Mouse (Mus musculus) erythroblast, adult 5-6 weeks (primary cell): ENCODE data around the gene Rdh1. TPM values are rescaled to one million over a fixed set of nuclear protein-coding genes. Genes with fewer than 3 reads are reported as not detected.
"Not testable (repeated sequence)": the region's sequence is repeated elsewhere in the genome, so short reads cannot be mapped to it uniquely, and the experiment has no call there.

Experiments
- ATAC-seq: replicated peaks from 2 replicates; pipeline ENCODE4 v1.8.0; 2016; ENCODE audit warnings: moderate number of reproducible peaks, mild to moderate bottlenecking, moderate TSS enrichment, inconsistent platforms; ENCODE audit not compliant: poor library complexity, low FRiP score, severe bottlenecking
- total RNA-seq, 2 experiments: library from RNA; stranded (forward) in 1 of 2; stranded (reverse) in 1 of 2; fragments of 150-400 nt in 1 of 2; fragments of 200-764, 138-1000 nt in 1 of 2; gene quantifications; 2 replicates each; pipeline versions ENCODE4 v1.2.3 to v1.2.4; 2015 to 2017; ENCODE audit warnings: low replicate concordance in 2 of 2

Gene Rdh1
- total RNA-seq, 2 experiments from 2014 or later: not detected

DNA sequence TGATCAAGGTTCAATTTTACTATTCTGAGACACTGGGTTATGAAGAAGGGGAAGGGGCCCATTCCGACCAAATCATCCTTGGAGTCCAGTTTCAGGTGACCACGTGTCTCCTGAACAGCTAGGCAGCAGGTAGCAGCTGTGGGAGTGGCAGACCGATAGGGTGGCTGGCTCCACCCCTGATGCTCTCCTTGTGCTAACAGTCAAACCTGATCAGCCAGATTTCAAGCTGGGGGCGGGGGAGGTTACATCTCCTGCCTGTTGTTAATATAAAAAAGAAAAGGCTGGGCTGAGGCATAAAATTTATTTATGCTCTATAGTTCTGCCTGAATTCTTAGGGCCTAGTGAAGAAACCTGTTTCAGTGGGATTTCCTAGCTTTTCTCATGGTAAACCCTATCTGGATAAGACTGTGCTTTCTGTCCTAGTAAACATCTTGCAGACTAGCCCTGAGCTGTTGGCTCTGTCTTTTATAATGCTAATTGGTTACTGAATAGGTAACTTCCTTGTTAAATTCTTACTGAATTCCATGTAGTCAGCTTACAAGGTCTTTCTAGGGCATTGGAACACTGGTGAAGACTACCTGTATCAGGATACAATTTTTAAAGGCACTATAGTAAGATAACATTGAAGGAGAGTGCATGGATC lies 57.9 kb downstream of the Rdh1 start:
- not testable (repeated sequence) for ATAC-seq

Other genes with a start within 250 kb of the Rdh1 start
- gene Ndufa4l2, start 244.8 kb upstream of the Rdh1 start, total RNA-seq (2015; ENCODE audit: low replicate concordance): not detected in 2 replicates
- not detected in 2 replicates for gene Ndufa4l2, start 244.8 kb upstream of the Rdh1 start, total RNA-seq (2017; ENCODE audit: low replicate concordance)
- gene Shmt2, start 237.3 kb upstream of the Rdh1 start, total RNA-seq (2015; ENCODE audit: low replicate concordance): 17.9 and 19.9 TPM in 2 replicates
- gene Shmt2, start 237.3 kb upstream of the Rdh1 start, total RNA-seq (2017; ENCODE audit: low replicate concordance): 12.3 and 18.3 TPM in 2 replicates
- gene Nxph4, start 225.2 kb upstream of the Rdh1 start, total RNA-seq (2015; ENCODE audit: low replicate concordance): not detected in 2 replicates
- not detected in 2 replicates for gene Nxph4, start 225.2 kb upstream of the Rdh1 start, total RNA-seq (2017; ENCODE audit: low replicate concordance)
- 11.9 and 14.0 TPM in 2 replicates for gene Lrp1, start 138.6 kb upstream of the Rdh1 start, total RNA-seq (2015; ENCODE audit: low replicate concordance)
- 9.7 and 17.0 TPM in 2 replicates for gene Lrp1, start 138.6 kb upstream of the Rdh1 start, total RNA-seq (2017; ENCODE audit: low replicate concordance)
- gene Stat6, start 116.7 kb upstream of the Rdh1 start, total RNA-seq (2015; ENCODE audit: low replicate concordance): 15.7 and 16.7 TPM in 2 replicates
- gene Stat6, start 116.7 kb upstream of the Rdh1 start, total RNA-seq (2017; ENCODE audit: low replicate concordance): 15.9 and 27.1 TPM in 2 replicates
- 11.0 and 13.2 TPM in 2 replicates for gene Nemp1, start 92.8 kb upstream of the Rdh1 start, total RNA-seq (2015; ENCODE audit: low replicate concordance)
- gene Nemp1, start 92.8 kb upstream of the Rdh1 start, total RNA-seq (2017; ENCODE audit: low replicate concordance): 12.4 and 14.3 TPM in 2 replicates
- gene Nab2, start 91.2 kb upstream of the Rdh1 start, total RNA-seq (2015; ENCODE audit: low replicate concordance): 0.96 TPM in 1 of 2 replicates, not detected in the other
- gene Nab2, start 91.2 kb upstream of the Rdh1 start, total RNA-seq (2017; ENCODE audit: low replicate concordance): 0.60 TPM in 1 of 2 replicates, not detected in the other
- gene Myo1a, start 54.6 kb upstream of the Rdh1 start, total RNA-seq (2015; ENCODE audit: low replicate concordance): 0.42 TPM in 1 of 2 replicates, not detected in the other
- not detected in 2 replicates for gene Myo1a, start 54.6 kb upstream of the Rdh1 start, total RNA-seq (2017; ENCODE audit: low replicate concordance)
- gene Tac2, start 35.2 kb upstream of the Rdh1 start, total RNA-seq (2015; ENCODE audit: low replicate concordance): 6.9 and 8.3 TPM in 2 replicates
- gene Tac2, start 35.2 kb upstream of the Rdh1 start, total RNA-seq (2017; ENCODE audit: low replicate concordance): 3.3 and 4.5 TPM in 2 replicates
- 0.19 and 1.7 TPM in 2 replicates for gene Zbtb39, start 20.2 kb upstream of the Rdh1 start, total RNA-seq (2015; ENCODE audit: low replicate concordance)
- 0.28 and 1.3 TPM in 2 replicates for gene Zbtb39, start 20.2 kb upstream of the Rdh1 start, total RNA-seq (2017; ENCODE audit: low replicate concordance)
- gene Gpr182, start 8.0 kb upstream of the Rdh1 start, total RNA-seq (2015; ENCODE audit: low replicate concordance): not detected in 2 replicates
- gene Gpr182, start 8.0 kb upstream of the Rdh1 start, total RNA-seq (2017; ENCODE audit: low replicate concordance): 0.14 and 0.77 TPM in 2 replicates
- gene Rdh16f1, start 66 bp downstream of the Rdh1 start, total RNA-seq (2015; ENCODE audit: low replicate concordance): not detected in 2 replicates
- gene Rdh16f1, start 66 bp downstream of the Rdh1 start, total RNA-seq (2017; ENCODE audit: low replicate concordance): not detected in 2 replicates
- gene Rdh9, start 16.7 kb downstream of the Rdh1 start, total RNA-seq (2015; ENCODE audit: low replicate concordance): not detected in 2 replicates
- not detected in 2 replicates for gene Rdh9, start 16.7 kb downstream of the Rdh1 start, total RNA-seq (2017; ENCODE audit: low replicate concordance)
- not detected in 2 replicates for gene Rdh16, start 41.4 kb downstream of the Rdh1 start, total RNA-seq (2015; ENCODE audit: low replicate concordance)
- gene Rdh16, start 41.4 kb downstream of the Rdh1 start, total RNA-seq (2017; ENCODE audit: low replicate concordance): not detected in 2 replicates
- gene Rdh19, start 90.2 kb downstream of the Rdh1 start, total RNA-seq (2015; ENCODE audit: low replicate concordance): not detected in 2 replicates
- not detected in 2 replicates for gene Rdh19, start 90.2 kb downstream of the Rdh1 start, total RNA-seq (2017; ENCODE audit: low replicate concordance)
- gene Rdh16f2, start 106.8 kb downstream of the Rdh1 start, total RNA-seq (2015; ENCODE audit: low replicate concordance): not detected in 2 replicates
- not detected in 2 replicates for gene Rdh16f2, start 106.8 kb downstream of the Rdh1 start, total RNA-seq (2017; ENCODE audit: low replicate concordance)
- gene Rdh7, start 129.1 kb downstream of the Rdh1 start, total RNA-seq (2015; ENCODE audit: low replicate concordance): not detected in 2 replicates
- not detected in 2 replicates for gene Rdh7, start 129.1 kb downstream of the Rdh1 start, total RNA-seq (2017; ENCODE audit: low replicate concordance)
- not detected in 2 replicates for gene Sdr9c7, start 138.8 kb downstream of the Rdh1 start, total RNA-seq (2015; ENCODE audit: low replicate concordance)
- not detected in 2 replicates for gene Sdr9c7, start 138.8 kb downstream of the Rdh1 start, total RNA-seq (2017; ENCODE audit: low replicate concordance)
- gene Hsd17b6, start 247.9 kb downstream of the Rdh1 start, total RNA-seq (2015; ENCODE audit: low replicate concordance): not detected in 2 replicates
- not detected in 2 replicates for gene Hsd17b6, start 247.9 kb downstream of the Rdh1 start, total RNA-seq (2017; ENCODE audit: low replicate concordance)